Mouse (Mus musculus) hindbrain, embryonic 11.5 days (tissue): ENCODE data around the gene Dusp12. TPM values are rescaled to one million over a fixed set of nuclear protein-coding genes. Genes with fewer than 3 reads are reported as not detected.

Experiments used
- ATAC-seq: fragments of 200-750 bp; cut with Nextera tagmentation; 2 replicates; pipeline ENCODE4 v1.8.0; 2017; ENCODE audit warnings: mild to moderate bottlenecking, moderate TSS enrichment, moderate library complexity; ENCODE audit not compliant: low FRiP score
- DNase-seq: peaks from one replicate; pipeline ENCODE4 v3.0.0-alpha.2; 2015; ENCODE audit warnings: low spot score
- H3K27ac ChIP-seq: fragments of 300-500 bp; sonication (generic); 2 replicates; pipeline ENCODE4 v1.5.1; 2014; ENCODE audit warnings: mild to moderate bottlenecking, low read depth, low read length
- H3K27me3 ChIP-seq: fragments of 300-500 bp; sonication (generic); 2 replicates; pipeline ENCODE4 v1.6.1; 2014; ENCODE audit warnings: mild to moderate bottlenecking, low read length, moderate library complexity, mixed read lengths; ENCODE audit not compliant: control insufficient read depth, insufficient read depth
- H3K36me3 ChIP-seq: fragments of 300-500 bp; sonication (generic); 2 replicates; pipeline ENCODE4 v1.6.1; 2014; ENCODE audit warnings: mild to moderate bottlenecking, low read length, moderate library complexity, mixed read lengths; ENCODE audit not compliant: control insufficient read depth, insufficient read depth
- H3K4me1 ChIP-seq: fragments of 300-500 bp; sonication (generic); replicated peaks from 2 replicates; pipeline ENCODE4 v1.6.1; 2014; ENCODE audit warnings: low read length, mixed read lengths; ENCODE audit not compliant: control insufficient read depth, insufficient read depth
- H3K4me2 ChIP-seq: fragments of 300-500 bp; sonication (generic); replicated peaks from 2 replicates; pipeline ENCODE4 v1.6.1; 2014; ENCODE audit warnings: mild to moderate bottlenecking, low read depth, low read length
- H3K4me3 ChIP-seq: fragments of 300-500 bp; sonication (generic); 2 replicates; pipeline ENCODE4 v1.5.1; 2014; ENCODE audit warnings: low read depth, low read length
- H3K9ac ChIP-seq: fragments of 300-500 bp; sonication (generic); 2 replicates; pipeline ENCODE4 v1.6.1; 2014; ENCODE audit warnings: low read depth, low read length
- H3K9me3 ChIP-seq: fragments of 300-500 bp; sonication (generic); 2 replicates; pipeline ENCODE4 v1.6.1; 2016; ENCODE audit warnings: low read length; ENCODE audit not compliant: control insufficient read depth
- WGBS: fragments of 180-500 bp; shearing (Covaris S2); extraction: QIAGEN DNeasy Blood & Tissue Kit; methylation state at CpG from one replicate; pipeline ENCODE4 v1.1.7; 2014; 5-methylcytosine and 5-hydroxymethylcytosine counted together
- polyA plus RNA-seq: library from polyadenylated mRNA; unstranded; fragments of >200 nt; fragmentation: Nextera tagmentation; extraction: Ambion mirVana; gene quantifications from 2 replicates; pipeline ENCODE4 v1.2.1, GENCODE M21; 2014

Gene Dusp12
- polyA plus RNA-seq, 1 experiment from 2014 or later = 33.2 TPM

DNA sequence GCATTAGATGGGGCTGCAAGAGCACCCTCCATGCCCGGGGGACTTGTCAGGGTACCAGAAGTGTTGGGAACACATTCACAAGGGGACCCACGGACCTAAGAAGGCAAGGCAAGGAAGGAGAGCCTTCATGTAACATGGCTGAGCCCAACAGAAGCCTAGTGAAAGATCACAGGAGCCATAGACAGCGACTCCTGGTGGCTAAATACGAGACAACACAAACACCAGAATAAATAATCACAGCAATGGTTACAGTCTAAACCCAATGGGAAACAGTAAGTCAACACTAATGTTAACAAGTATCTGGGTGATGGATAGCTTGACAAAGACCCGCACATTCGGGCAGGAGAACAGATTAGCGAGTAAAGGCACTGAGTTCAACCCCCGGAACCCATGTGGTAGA lies 41.0 kb downstream of the Dusp12 start:
- Histone ChIP-seq H3K27me3 (no peaks in the 10 kb centered on the region), H3K36me3 (no peaks in the 10 kb centered on the region), H3K4me2 (no peak overlapping the region), H3K9ac (no peak overlapping the region), H3K9me3 (no peaks in the 10 kb centered on the region), H3K27ac (no peak overlapping the region), H3K4me3 (no peak overlapping the region), H3K4me1 (no peaks in the 10 kb centered on the region)
- WGBS = 56% methylated on average over 8 of the region's 8 CpGs
- DNase-seq = peak; percentile 67
- no peak for ATAC-seq

DNA sequence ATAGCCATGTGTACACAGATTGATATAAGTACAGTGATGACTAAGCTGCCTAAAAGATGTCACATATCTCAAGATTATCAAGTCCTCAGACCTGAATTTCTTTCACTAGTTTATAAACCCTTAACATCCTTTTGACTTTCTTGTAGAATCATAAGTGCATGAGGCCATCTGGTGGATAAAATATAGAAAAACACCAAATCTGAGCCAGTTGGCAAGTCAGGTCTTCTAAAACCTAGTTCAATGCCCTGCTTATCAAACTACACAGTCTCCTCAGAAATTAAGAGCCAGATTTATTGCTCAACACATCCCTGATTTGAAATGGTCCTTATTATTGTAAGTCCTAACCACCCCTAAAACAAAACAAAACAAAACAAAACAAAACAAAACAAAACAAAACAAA lies 45.7 kb downstream of the Dusp12 start:
- no peak for ATAC-seq
- DNase-seq = no peak
- Histone ChIP-seq H3K4me2 (no peak overlapping the region), H3K9ac (no peak overlapping the region), H3K9me3 (no peaks in the 10 kb centered on the region), H3K4me3 (no peak overlapping the region), H3K27ac (no peak overlapping the region), H3K27me3 (no peaks in the 10 kb centered on the region), H3K4me1 (no peaks in the 10 kb centered on the region), H3K36me3 (no peaks in the 10 kb centered on the region)

DNA sequence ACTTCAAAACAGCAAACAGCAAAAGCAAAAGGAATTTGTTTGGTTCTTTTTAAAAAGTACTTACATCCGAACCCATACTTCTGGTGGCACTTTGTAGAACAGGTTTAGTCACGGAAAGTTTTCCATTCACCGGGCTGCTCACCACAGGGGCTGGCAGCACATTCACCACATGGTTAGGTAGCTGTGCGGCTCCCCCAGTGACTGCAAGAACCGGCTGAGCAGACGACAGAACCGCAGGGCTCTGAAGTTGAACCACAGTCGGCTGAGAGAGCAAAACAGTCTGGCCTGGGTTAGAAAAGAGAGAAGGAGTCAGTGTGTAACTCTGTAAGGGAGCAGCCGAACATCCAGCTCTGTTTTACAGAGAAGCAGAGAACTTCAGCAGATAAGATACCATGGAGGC lies 50.6 kb downstream of the Dusp12 start:
- no peak overlapping the region for H3K4me3 ChIP-seq
- no peaks in the 10 kb centered on the region for H3K9me3 ChIP-seq
- H3K4me1 ChIP-seq = no peaks in the 10 kb centered on the region
- no peaks in the 10 kb centered on the region for H3K36me3 ChIP-seq
- no peak overlapping the region for H3K4me2 ChIP-seq
- no peak overlapping the region for H3K27ac ChIP-seq
- ATAC-seq (no peak), DNase-seq (no peak)
- WGBS = 85% methylated on average over 9 of the region's 9 CpGs
- H3K9ac ChIP-seq = no peak overlapping the region
- no peaks in the 10 kb centered on the region for H3K27me3 ChIP-seq

DNA sequence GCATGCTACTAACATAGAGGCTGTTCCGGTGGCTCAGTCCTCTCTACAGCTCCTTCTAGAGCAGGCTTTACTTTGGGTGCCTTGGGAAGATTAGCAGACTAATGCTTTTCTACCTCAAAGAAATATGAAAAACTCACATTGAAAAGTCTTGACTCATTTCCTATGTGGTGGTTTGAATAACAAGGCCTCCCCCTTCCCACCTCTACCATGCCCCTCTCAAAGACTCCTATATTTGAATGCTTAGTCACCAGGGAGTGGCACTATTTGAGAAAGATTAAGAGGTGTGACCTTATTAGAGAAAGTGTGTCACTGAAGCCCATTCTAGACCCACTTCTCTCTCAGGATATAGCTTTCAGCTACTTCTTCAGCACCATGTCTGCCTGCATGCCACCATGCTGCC lies 55.6 kb downstream of the Dusp12 start:
- Histone ChIP-seq H3K27me3 (no peaks in the 10 kb centered on the region), H3K9ac (no peak overlapping the region), H3K27ac (no peak overlapping the region), H3K4me3 (no peak overlapping the region), H3K4me1 (no peaks in the 10 kb centered on the region), H3K9me3 (no peaks in the 10 kb centered on the region), H3K36me3 (no peaks in the 10 kb centered on the region), H3K4me2 (no peak overlapping the region)
- DNase-seq (no peak), ATAC-seq (no peak)
- WGBS = 94% methylated on average over 1 of the region's 1 CpGs

DNA sequence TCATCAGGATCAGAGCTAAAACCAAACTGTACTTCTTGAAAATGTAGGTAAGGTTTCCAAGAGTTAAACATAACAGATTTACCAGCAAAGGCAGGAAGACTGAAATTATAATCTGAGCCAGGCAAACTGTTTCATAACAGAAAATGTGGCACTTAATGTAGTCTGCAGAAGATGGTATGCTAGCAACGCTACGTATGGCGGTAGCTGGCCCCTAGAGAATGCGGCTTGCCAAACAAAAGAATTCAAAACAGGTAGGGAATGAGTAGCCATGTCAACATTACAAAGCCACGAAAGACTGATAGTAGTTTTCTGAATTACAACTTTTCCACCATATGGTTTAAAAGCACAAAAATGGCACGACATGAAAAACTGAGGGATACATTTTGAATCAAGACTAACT lies 56.0 kb downstream of the Dusp12 start:
- no peaks in the 10 kb centered on the region for H3K36me3 ChIP-seq
- no peak overlapping the region for H3K9ac ChIP-seq
- H3K27ac ChIP-seq = no peak overlapping the region
- H3K27me3 ChIP-seq = no peaks in the 10 kb centered on the region
- H3K9me3 ChIP-seq = no peaks in the 10 kb centered on the region
- no peak for DNase-seq
- no peak overlapping the region for H3K4me3 ChIP-seq
- 92% methylated on average over 6 of the region's 6 CpGs for WGBS
- no peak for ATAC-seq
- no peaks in the 10 kb centered on the region for H3K4me1 ChIP-seq
- no peak overlapping the region for H3K4me2 ChIP-seq

Other genes starting within 250 kb of the Dusp12 start
- 4.5 and 6.7 TPM in 2 replicates for gene Olfml2b, start 241.0 kb downstream of the Dusp12 start, polyA plus RNA-seq
- gene Atf6, start 17.8 kb downstream of the Dusp12 start, polyA plus RNA-seq = 10.2 TPM in 2 replicates
- not detected in 2 replicates for gene Gm26620, start 475 bp downstream of the Dusp12 start, polyA plus RNA-seq
- gene Fcrlb, start 27.4 kb upstream of the Dusp12 start, polyA plus RNA-seq = not detected in 2 replicates
- gene Fcrla, start 42.0 kb upstream of the Dusp12 start, polyA plus RNA-seq = not detected in 2 replicates
- 0.12 and 0.28 TPM in 2 replicates for gene Fcgr2b, start 91.0 kb upstream of the Dusp12 start, polyA plus RNA-seq
- gene Fcgr4, start 133.4 kb upstream of the Dusp12 start, polyA plus RNA-seq = 0.39 and 0.62 TPM in 2 replicates
- gene Fcgr3, start 179.4 kb upstream of the Dusp12 start, polyA plus RNA-seq = 9.6 TPM in 2 replicates
- gene Cfap126, start 228.4 kb upstream of the Dusp12 start, polyA plus RNA-seq = 8.7 and 10.5 TPM in 2 replicates